Mouse (Mus musculus): ENCODE results near the gene Gipc2.

Gipc2 gene

DNA sequence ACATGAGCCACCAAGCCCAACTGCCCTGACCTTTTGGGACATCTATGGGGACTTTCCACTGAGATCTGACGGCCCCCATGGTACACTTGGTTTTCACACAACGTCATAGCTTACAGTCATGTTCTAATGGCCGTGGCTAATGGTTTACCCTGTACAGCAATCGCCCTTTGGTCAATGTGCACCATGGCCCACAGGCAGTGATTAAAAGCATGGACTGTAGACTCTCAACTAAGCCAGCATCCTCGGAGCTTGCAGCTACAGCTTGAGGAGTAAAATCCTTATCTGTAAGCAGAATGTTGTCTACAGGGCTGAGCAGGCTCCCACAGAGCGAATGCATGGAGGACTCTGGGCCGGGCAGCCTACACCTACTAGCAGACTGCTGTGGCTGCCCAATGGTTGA lies 52.5 kb downstream of the Gipc2 start:
- no peak for DNase-seq

DNA sequence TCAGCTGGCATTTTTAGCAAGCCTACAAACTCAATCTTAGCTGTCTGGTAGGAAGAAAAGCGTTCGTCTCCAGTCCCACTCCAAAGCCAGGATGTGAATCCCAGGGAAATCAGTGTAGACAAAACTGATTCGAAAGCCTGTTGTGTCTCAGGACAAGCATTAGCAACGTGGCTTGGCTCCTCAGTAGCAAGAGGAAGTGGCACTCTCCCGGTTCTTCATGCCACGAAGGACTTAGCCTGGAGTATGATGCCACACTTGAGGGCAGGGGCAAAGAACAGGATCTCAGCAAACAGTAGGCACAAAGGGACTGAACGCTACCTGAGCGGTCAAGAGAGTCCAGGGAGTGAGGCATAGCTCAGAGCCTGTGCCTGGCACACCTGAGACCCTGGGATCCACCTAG lies 53.4 kb downstream of the Gipc2 start:
- no peak for DNase-seq

DNA sequence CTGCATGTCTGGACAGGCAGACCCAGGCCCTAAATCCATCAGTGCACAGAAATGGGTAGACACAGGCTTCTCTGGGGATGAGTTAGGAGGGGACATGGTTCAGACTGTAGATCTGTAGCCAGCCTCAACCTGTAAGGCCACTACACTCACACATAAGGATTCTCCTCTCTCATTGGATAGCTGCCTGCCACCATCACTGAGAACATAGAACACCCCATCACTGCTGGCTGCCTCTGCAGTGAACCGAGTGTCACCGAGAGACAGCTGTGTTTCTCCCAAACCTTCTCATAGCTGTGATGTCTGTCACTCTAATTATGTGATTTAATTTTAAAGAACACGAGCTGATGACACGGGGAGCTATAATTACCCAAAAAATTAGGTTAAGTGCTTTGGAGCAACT lies 54.5 kb downstream of the Gipc2 start:
- no peak for DNase-seq

DNA sequence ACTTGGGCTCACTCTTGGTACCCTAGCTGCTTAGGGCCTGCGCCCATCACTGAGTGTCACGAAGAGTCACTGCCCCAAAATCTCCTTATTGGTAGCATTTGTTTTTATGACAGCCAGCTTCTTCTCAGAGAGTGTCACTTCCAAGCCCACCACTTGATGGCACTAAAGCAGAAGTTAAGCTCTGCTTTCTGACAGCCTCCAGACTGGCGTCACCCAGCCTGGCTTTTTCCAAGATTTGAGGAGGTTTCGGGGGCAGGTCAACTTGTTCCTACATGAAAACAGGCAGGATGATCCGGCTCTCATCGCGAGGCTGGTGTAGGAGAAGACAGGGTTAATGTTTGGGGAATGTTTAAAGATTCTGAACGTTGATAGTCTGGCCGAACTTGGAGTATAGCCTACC lies 54.9 kb downstream of the Gipc2 start:
- peak; percentile 88 to 91 for DNase-seq

- no peak for DNase-seq
Observed at GRCm38 (mm10) chr3:152109260-152109587, 56.8 kb downstream of the Gipc2 start.

DNA sequence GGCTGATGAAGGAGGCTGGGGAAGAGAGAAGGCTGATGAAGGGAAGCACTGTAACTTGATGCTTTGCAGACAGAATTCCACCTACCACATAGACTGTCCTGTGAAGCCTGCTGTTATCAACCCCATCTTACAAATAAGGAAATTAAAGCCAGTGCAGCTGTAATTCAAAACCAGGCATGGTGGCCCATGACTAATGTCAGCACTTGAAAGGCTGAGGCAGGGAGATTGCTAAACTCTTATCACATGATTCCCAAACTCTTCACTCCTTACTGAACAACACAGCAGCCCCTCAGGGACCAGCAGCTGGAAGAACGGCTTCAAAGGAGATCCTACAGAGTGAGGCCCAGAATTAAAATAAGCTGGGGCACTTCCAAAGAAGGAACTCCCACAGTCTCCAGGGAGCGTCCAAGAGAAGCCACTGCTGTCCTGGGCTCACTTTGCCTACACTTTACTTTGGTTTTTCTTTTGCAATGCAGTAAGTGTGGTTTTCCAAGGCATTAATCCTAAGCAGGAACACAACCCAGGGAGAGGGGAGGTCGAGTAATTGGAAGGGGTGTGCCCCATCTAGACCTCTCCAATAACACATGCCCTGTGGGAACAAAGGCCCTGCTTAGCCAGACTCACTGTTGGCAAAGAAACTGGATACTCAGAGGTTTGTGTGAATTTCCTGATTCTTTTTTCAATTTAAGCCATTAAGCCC lies 57.3 kb downstream of the Gipc2 start:
- DNase-seq = no peak

GRCm38 (mm10) chr3:152108003-152108395 lies 58.0 kb downstream of the Gipc2 start:
- no peak for DNase-seq

DNA sequence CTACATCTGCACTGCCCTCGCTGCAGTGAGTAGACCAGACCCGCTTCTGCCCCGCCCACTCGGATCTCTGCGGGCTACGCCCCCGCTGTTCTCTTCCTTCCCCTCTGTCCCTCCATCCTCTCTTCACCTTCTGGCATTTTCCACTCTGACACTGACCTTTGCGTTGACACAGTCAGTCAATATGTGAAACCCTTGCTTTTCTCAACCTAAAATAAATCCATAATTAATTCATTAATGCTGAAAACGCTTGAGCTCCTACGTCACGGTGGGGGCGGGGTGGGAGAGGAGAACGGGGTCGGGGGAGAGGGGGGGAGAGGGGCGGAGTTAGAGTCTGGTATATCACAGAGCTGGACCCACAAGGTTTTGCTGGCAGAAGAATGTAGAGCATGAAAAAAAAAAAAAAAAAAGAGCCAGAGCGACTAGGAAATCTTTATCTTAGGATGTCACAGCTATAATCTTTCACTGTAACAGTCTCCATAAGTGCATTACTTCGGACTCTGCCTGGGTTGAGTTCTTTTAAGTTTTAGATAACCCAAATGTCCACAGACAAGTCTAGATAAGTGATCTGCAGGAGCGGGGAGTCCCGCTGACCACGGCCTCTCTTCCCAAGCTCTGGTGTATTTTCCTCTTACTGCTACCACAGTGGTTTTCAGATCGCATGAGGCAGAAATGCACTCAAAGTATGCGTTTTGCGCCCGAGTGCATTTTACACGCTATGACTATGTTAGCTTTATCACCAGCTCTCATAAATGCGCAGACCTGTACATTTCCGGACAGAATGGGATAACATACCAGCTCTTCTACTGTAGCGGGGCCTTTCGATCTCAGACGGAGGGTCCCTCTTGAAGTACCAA lies 58.7 kb downstream of the Gipc2 start:
- DNase-seq = peak; percentile 46 to 54

DNA sequence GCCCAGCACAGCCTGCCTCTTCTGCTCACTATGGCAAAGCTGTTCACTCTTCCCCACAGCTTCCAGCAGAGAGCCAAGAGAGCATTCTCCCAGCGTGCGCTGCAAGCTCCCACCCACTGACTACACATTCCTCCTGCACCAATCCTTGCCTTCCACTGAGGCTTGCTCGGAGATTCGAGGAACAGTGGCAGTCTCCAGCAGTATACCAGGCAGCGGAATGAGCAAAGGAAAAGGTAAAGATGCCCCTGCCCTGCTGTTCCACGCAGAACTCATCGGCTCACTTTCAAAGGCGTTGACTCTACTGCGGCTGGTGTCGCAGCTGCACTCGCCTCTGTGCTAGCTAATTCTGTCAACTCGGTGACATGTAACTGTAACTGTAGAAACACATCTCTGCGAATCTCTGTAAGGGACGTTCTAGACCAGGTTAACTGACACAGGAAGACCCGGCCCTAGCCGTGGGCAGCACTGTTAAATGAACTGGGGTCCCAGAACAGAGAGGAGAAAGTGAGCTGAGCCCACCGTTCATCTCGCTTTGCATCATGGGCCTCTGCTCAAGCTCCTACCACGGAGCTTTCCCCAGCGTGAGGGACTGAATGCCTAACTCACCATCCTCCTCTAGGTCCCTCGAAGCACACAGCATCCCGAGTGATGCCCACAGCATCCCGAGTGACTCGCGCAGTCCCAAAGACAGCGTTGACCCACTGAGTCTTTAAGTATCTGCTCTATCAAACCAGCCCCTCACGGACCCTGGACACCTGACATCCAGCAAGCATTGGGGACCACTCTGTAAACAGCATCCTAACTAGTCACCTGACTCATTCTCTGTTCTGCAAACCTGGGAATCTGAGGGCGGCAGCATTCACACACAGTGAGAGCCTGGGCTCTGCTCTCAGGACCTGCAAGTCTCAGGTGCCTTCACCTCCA lies 59.5 kb downstream of the Gipc2 start:
- peak; percentile 19 to 22 for DNase-seq

- peak; percentile 57 to 76 for DNase-seq
Observed at GRCm38 (mm10) chr3:152105341-152105740, 60.7 kb downstream of the Gipc2 start.

- no peak for DNase-seq
Observed at GRCm38 (mm10) chr3:152103381-152103780, 62.6 kb downstream of the Gipc2 start.

DNA sequence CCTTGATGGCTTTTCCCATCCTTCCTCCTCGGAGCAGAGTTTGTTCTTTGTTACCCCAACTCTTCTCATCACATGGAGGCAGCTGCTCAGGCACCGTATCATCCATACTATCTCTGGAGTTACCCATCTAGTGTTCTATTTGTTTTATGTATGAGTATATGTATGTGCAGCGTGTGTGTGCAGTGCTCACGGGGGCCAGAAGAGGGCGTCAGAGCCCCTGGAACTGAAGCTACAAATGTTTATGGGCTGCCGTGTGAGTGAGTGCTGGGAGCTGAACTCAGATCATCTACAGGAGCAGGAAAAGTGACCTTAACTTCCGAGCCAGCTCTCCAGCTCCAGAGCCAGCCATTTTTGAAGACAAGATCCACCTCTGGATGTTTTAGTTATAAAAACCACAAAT lies 64.6 kb downstream of the Gipc2 start:
- DNase-seq = no peak

DNA sequence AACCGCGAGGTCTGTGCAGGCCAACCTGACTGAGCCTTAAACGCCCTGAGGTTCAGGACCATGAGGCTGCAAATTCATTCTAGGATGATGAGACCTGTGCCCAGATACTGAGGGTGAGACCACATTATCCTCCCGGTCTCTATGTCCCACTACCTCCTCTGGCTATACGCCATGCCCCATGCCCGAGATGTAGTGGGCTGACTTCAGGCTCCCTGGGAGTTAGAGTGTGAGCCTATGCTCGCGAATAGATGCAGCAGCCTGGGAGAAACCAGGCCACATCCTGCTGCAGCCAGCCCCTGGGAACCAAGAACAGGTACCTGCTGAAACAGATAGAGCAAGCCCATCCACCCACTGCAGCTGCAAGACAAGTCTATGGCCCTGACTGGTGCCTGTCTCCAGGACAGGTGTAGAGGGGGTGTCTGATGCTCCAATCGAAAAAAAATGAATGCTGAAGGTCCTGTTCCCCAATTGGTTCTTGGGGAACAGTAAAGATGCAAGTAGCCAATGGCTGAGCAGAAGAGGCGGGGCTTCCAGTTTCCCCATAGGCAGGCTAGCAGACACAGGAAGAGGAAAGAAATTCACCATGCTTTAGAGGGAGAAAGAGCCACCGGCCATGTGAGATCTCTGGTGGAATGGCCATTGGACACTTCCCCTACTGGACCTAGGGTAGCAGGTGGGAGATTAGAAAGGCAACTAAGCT lies 65.8 kb downstream of the Gipc2 start:
- DNase-seq = peak in 1 of 2 experiments; percentile 40

DNA sequence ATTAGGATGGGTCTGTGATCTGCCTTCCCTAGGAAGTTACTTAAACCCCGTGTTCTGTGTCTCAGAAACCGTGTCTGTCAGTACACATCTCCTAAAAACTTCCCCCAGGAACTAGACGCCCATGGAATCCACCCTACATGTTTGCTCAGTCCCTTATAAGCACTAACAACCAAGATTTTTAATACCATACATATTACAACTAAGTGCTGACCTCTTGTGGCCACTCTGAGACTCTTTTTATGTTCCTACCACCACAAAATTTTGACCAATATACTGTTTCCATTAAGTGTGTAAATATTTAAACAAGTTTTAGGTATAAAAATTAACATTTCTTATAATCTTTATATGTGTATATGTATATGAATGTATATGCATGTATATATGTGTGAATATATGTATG lies 71.0 kb downstream of the Gipc2 start:
- peak; percentile 46 to 47 for DNase-seq

- DNase-seq = peak in 1 of 2 experiments; percentile 27
Observed at GRCm38 (mm10) chr3:152092385-152093057, 73.5 kb downstream of the Gipc2 start.

GRCm38 (mm10) chr3:152089178-152089577 lies 76.9 kb downstream of the Gipc2 start:
- DNase-seq = peak; percentile 75 to 77

DNA sequence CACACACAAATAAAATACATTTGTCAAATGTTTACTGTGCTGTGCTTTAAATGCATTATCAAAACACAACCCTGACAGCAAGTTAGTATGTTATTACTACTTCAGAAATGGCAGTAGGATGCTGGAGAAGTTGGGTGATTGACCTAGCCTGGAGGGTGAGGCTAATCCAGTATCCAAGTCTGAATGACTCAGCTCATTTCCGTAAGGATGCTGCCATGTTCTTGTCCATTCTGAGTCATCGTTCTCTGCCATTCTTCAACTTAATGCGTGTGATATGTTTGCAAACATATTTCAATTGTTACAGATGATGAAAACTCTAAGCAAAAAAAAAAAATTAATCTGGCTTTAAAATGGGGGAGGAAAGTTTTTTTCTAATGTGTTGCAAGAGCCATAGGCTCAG lies 84.6 kb downstream of the Gipc2 start:
- DNase-seq = no peak

GRCm38 (mm10) chr3:152076088-152076487 lies 89.9 kb downstream of the Gipc2 start:
- no peak for DNase-seq

DNA sequence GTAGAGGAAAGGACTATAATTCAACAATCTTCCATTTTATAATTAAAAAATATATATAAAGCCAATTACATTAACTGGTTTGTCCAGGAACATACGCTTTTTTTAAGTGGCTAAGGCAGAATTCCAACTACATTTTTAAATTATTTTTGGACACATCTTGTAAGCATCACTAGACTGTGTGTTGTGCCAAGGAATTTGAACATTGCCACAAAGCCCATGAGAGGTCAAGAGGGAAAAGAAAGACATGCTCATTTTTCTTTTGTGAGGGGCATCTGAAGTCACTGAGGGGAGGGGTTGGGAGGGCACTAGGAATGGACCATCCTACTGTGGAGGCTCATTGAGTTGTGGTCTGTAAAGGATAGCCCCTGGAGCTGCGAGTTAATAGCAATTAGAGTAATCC lies 97.0 kb downstream of the Gipc2 start:
- DNase-seq = no peak

- DNase-seq = no peak
Observed at GRCm38 (mm10) chr3:152068311-152068710, 97.7 kb downstream of the Gipc2 start.

GRCm38 (mm10) chr3:152066696-152067095 lies 99.3 kb downstream of the Gipc2 start:
- peak; percentile 40 to 42 for DNase-seq

GRCm38 (mm10) chr3:152065806-152066205 lies 100.2 kb downstream of the Gipc2 start:
- peak; percentile 6 to 14 for DNase-seq
